In genomic region chr11:121353326-121354090, GRCm38 (mm10) we compare ENCODE assay signal across 8 mouse cellular contexts. TPM values are rescaled to one million over a fixed set of nuclear protein-coding genes. Genes with fewer than 3 reads are reported as not detected.
DNase-seq lines count a peak whose midpoint lies in the region; ATAC-seq and TF ChIP-seq lines count a peak whose summit lies in the region.

No protein-coding gene starts in this region.

- TF ChIP-seq CTCF in kidney, adult 2 months (conservative IDR thresholded peaks at IDR 0.05; ENCODE audit: insufficient read depth, insufficient read length, low read depth, low read length): 0 out of 2 replicates have a peak, but pooled peaks have one; percentile 14

- 2% methylated on average over 41 of the region's 41 CpGs for WGBS in kidney, adult 2 months
- WGBS in liver, embryonic 16.5 days (ENCODE audit: insufficient replicate concordance): 1% methylated on average over 39 of the region's 41 CpGs
- 5% methylated on average over 41 of the region's 41 CpGs for WGBS in neural tube, embryonic 12.5 days

- H3K4me2 ChIP-seq in liver, embryonic 16.5 days (ENCODE audit: low read depth, low read length): peak overlapping the region; percentile 95
- peak overlapping the region; percentile 77 for H3K4me2 ChIP-seq in neural tube, embryonic 12.5 days (replicated peaks)

- no peaks in the 10 kb centered on the region for H3K36me3 ChIP-seq in kidney, adult 2 months (ENCODE audit: control insufficient read depth, insufficient read depth, low read length)
- H3K36me3 ChIP-seq in liver, embryonic 16.5 days (ENCODE audit: control insufficient read depth, insufficient read depth): 0 out of 2 replicates have a peak, but pooled peaks cover 2% of the 10 kb centered on the region
- 0 out of 2 replicates have a peak, but pooled peaks cover 7% of the 10 kb centered on the region for H3K36me3 ChIP-seq in neural tube, embryonic 12.5 days

- peaks cover 7% of the 10 kb centered on the region for H3K4me1 ChIP-seq in kidney, adult 2 months (ENCODE audit: control insufficient read depth, insufficient read depth, low read length)
- H3K4me1 ChIP-seq in liver, embryonic 16.5 days (ENCODE audit: control insufficient read depth, low read depth, low read length): peaks cover 20% of the 10 kb centered on the region
- H3K4me1 ChIP-seq in neural tube, embryonic 12.5 days: peaks cover 21% of the 10 kb centered on the region

- H3K4me3 ChIP-seq in kidney, adult 2 months (ENCODE audit: insufficient read depth, low read depth, low read length): peak overlapping the region; percentile 70
- peak overlapping the region; percentile 99 for H3K4me3 ChIP-seq in liver, embryonic 16.5 days (ENCODE audit: low read depth, low read length)
- H3K4me3 ChIP-seq in neural tube, embryonic 12.5 days: peak overlapping the region; percentile 95

- H3K9me3 ChIP-seq in liver, embryonic 16.5 days (replicated peaks; ENCODE audit: control insufficient read depth, low read length): no peaks in the 10 kb centered on the region
- H3K9me3 ChIP-seq in neural tube, embryonic 12.5 days: no peaks in the 10 kb centered on the region

- peak overlapping the region; percentile 83 for H3K27ac ChIP-seq in kidney, adult 2 months (ENCODE audit: insufficient read depth, low read depth, low read length)
- H3K27ac ChIP-seq in liver, embryonic 16.5 days (ENCODE audit: low read length): peak overlapping the region; percentile 87
- H3K27ac ChIP-seq in neural tube, embryonic 12.5 days: peak overlapping the region; percentile 33; the same call in 1 of the 2 replicates

- no peak for TF ChIP-seq POLR2A in kidney, adult 2 months (IDR thresholded peaks at IDR 0.05; ENCODE audit: low read depth, low read length)

- no peaks in the 10 kb centered on the region for H3K27me3 ChIP-seq in kidney, adult 2 months (replicated peaks; ENCODE audit: control insufficient read depth, insufficient read depth, low read length)
- no peaks in the 10 kb centered on the region for H3K27me3 ChIP-seq in liver, embryonic 16.5 days (ENCODE audit: control insufficient read depth, insufficient read depth, low read depth, low read length)
- H3K27me3 ChIP-seq in neural tube, embryonic 12.5 days (replicated peaks): no peaks in the 10 kb centered on the region

- DNase-seq in right cerebral cortex, postnatal 10 days (ENCODE audit: low spot score in 2 of 2): peak; percentile 49 to 55
- no peak for DNase-seq in right cerebral cortex, adult 18-20 months
- peak; percentile 33 for DNase-seq in cerebellum, adult 9-10 months
- DNase-seq in kidney, adult 2 months: peak; percentile 30
- DNase-seq in thymus, postnatal 10 days (ENCODE audit: low spot score in 2 of 2): peak; percentile 38 to 42

- H3K9ac ChIP-seq in liver, embryonic 16.5 days (ENCODE audit: low read depth, low read length): peak overlapping the region; percentile 98
- H3K9ac ChIP-seq in neural tube, embryonic 12.5 days: peak overlapping the region; percentile 88

- peak; percentile 25 for ATAC-seq in granulocyte monocyte progenitor cell, adult 5-6 weeks (replicated peaks; ENCODE audit: poor library complexity, severe bottlenecking)
- peak; percentile 30 for ATAC-seq in liver, embryonic 16.5 days (ENCODE audit: low read depth)
- no peak for ATAC-seq in neural tube, embryonic 12.5 days (ENCODE audit: low FRiP score, low read depth)

RNA-seq across cellular contexts. Expression of gene Wdr45b, which starts 0.7 kb away (rescaled TPM):
- total RNA-seq in granulocyte monocyte progenitor cell, adult 5-6 weeks (2014; fragmentation: Nextera tagmentation): 31.3 and 68.7 TPM in 2 replicates
- total RNA-seq in granulocyte monocyte progenitor cell, adult 5-6 weeks (2017): 42.4 and 52.4 TPM in 2 replicates
- 54.5 and 59.4 TPM in 2 replicates for polyA plus RNA-seq in kidney, adult 2 months (2012; rRNA removed)
- 19.5 and 19.7 TPM in 2 replicates for polyA plus RNA-seq in liver, embryonic 16.5 days (2015; fragmentation: Nextera tagmentation; extraction: Ambion mirVana)
- polyA plus RNA-seq in neural tube, embryonic 12.5 days (2016; fragmentation: Nextera tagmentation; extraction: Ambion mirVana): 88.8 and 91.2 TPM in 2 replicates

RNA-seq across cellular contexts. Expression of gene Rab40b, which starts 34.5 kb away (rescaled TPM):
- 0.71 TPM in 1 of 2 replicates, not detected in the other for total RNA-seq in granulocyte monocyte progenitor cell, adult 5-6 weeks (2014; fragmentation: Nextera tagmentation)
- not detected in 2 replicates for total RNA-seq in granulocyte monocyte progenitor cell, adult 5-6 weeks (2017)
- 1.8 and 2.5 TPM in 2 replicates for polyA plus RNA-seq in kidney, adult 2 months (2012; rRNA removed)
- 0.56 and 1.2 TPM in 2 replicates for polyA plus RNA-seq in liver, embryonic 16.5 days (2015; fragmentation: Nextera tagmentation; extraction: Ambion mirVana)
- polyA plus RNA-seq in neural tube, embryonic 12.5 days (2016; fragmentation: Nextera tagmentation; extraction: Ambion mirVana): 6.4 and 6.6 TPM in 2 replicates

Comparison
In these comparisons a context has a peak if more than half of its experiments do, and no peak if none do; other contexts are left out.
1. H3K27ac ChIP-seq: peak in every context shown above with its lines; median percentile 87 in liver, embryonic 16.5 days; 83 in kidney, adult 2 months; 33 in neural tube, embryonic 12.5 days.